Mouse (Mus musculus): Measurements from ENCODE around the gene Rfxap. TPM values are rescaled to one million over a fixed set of nuclear protein-coding genes. Genes with fewer than 3 reads are reported as not detected.

Gene Rfxap
- polyA plus RNA-seq, 1 experiment, result 14.3 TPM

- H3K9me3 ChIP-seq (replicated peaks; ENCODE audit: control insufficient read depth, insufficient read depth, low read length, poor library complexity, severe bottlenecking), result no peaks in the 10 kb centered on the region
- H3K36me3 ChIP-seq (ENCODE audit: control insufficient read depth, insufficient read depth, low read length, poor library complexity, severe bottlenecking), result no peaks in the 10 kb centered on the region
- TF ChIP-seq EP300 (IDR thresholded peaks at IDR 0.05; ENCODE audit: insufficient read depth, low read depth, low read length) (no peak), POLR2A (IDR thresholded peaks at IDR 0.05; ENCODE audit: insufficient read depth, low read length) (no peak), CTCF (IDR thresholded peaks at IDR 0.05; ENCODE audit: low read depth, low read length) (no peak)
- no peak overlapping the region for H3K9ac ChIP-seq (ENCODE audit: low read depth, poor library complexity, severe bottlenecking)
- H3K27ac ChIP-seq (ENCODE audit: insufficient read depth, low read length), result no peak overlapping the region
- H3K4me3 ChIP-seq (ENCODE audit: low read depth, low read length), result no peak overlapping the region
- H3K4me1 ChIP-seq (ENCODE audit: control insufficient read depth, insufficient read depth, low read length), result no peaks in the 10 kb centered on the region
- no peaks in the 10 kb centered on the region for H3K27me3 ChIP-seq (ENCODE audit: control insufficient read depth, insufficient read depth, low read length, poor library complexity, severe bottlenecking)
These were observed 50.1 kb downstream of the Rfxap start for GRCm38 (mm10) chr3:54757446-54757845.

- H3K27ac ChIP-seq (ENCODE audit: insufficient read depth, low read length), result no peak overlapping the region
- H3K9me3 ChIP-seq (replicated peaks; ENCODE audit: control insufficient read depth, insufficient read depth, low read length, poor library complexity, severe bottlenecking), result no peaks in the 10 kb centered on the region
- no peaks in the 10 kb centered on the region for H3K36me3 ChIP-seq (ENCODE audit: control insufficient read depth, insufficient read depth, low read length, poor library complexity, severe bottlenecking)
- TF ChIP-seq CTCF (IDR thresholded peaks at IDR 0.05; ENCODE audit: low read depth, low read length) (no peak), POLR2A (IDR thresholded peaks at IDR 0.05; ENCODE audit: insufficient read depth, low read length) (no peak), EP300 (IDR thresholded peaks at IDR 0.05; ENCODE audit: insufficient read depth, low read depth, low read length) (no peak)
- no peak overlapping the region for H3K9ac ChIP-seq (ENCODE audit: low read depth, poor library complexity, severe bottlenecking)
- no peaks in the 10 kb centered on the region for H3K4me1 ChIP-seq (ENCODE audit: control insufficient read depth, insufficient read depth, low read length)
- H3K27me3 ChIP-seq (ENCODE audit: control insufficient read depth, insufficient read depth, low read length, poor library complexity, severe bottlenecking), result no peaks in the 10 kb centered on the region
- no peak overlapping the region for H3K4me3 ChIP-seq (ENCODE audit: low read depth, low read length)
These were observed 51.5 kb downstream of the Rfxap start for GRCm38 (mm10) chr3:54756058-54756457.

GRCm38 (mm10) chr3:54755145-54756041 is 52.2 kb downstream of the Rfxap start, which contains the start of gene Smad9:
Smad9 (plus strand) TSS chr3:54755582.
- TF ChIP-seq POLR2A (IDR thresholded peaks at IDR 0.05; ENCODE audit: insufficient read depth, low read length), result no peak
- TF ChIP-seq EP300 (IDR thresholded peaks at IDR 0.05; ENCODE audit: insufficient read depth, low read depth, low read length), result no peak
- no peak for TF ChIP-seq CTCF (IDR thresholded peaks at IDR 0.05; ENCODE audit: low read depth, low read length)
- Histone ChIP-seq H3K27ac (ENCODE audit: insufficient read depth, low read length) (no peak within 1 kb of the TSS), H3K9ac (ENCODE audit: low read depth, poor library complexity, severe bottlenecking) (peak within 1 kb of the TSS; percentile 55)

GRCm38 (mm10) chr3:54753411-54753810 is 54.2 kb downstream of the Rfxap start:
- Histone ChIP-seq H3K27me3 (ENCODE audit: control insufficient read depth, insufficient read depth, low read length, poor library complexity, severe bottlenecking) (no peaks in the 10 kb centered on the region), H3K36me3 (ENCODE audit: control insufficient read depth, insufficient read depth, low read length, poor library complexity, severe bottlenecking) (peaks cover 7% of the 10 kb centered on the region), H3K9ac (ENCODE audit: low read depth, poor library complexity, severe bottlenecking) (no peak overlapping the region), H3K27ac (ENCODE audit: insufficient read depth, low read length) (no peak overlapping the region), H3K4me3 (ENCODE audit: low read depth, low read length) (no peak overlapping the region), H3K9me3 (replicated peaks; ENCODE audit: control insufficient read depth, insufficient read depth, low read length, poor library complexity, severe bottlenecking) (no peaks in the 10 kb centered on the region), H3K4me1 (ENCODE audit: control insufficient read depth, insufficient read depth, low read length) (no peaks in the 10 kb centered on the region)
- TF ChIP-seq EP300 (IDR thresholded peaks at IDR 0.05; ENCODE audit: insufficient read depth, low read depth, low read length) (no peak), POLR2A (IDR thresholded peaks at IDR 0.05; ENCODE audit: insufficient read depth, low read length) (no peak), CTCF (IDR thresholded peaks at IDR 0.05; ENCODE audit: low read depth, low read length) (no peak)

More at GRCm38 (mm10) chr3:54755145-54756041, 52.2 kb downstream of the Rfxap start, which contains the start of gene Smad9:
- Histone ChIP-seq H3K4me3 (ENCODE audit: low read depth, low read length) (peak within 1 kb of the TSS; percentile 71), H3K27me3 (ENCODE audit: control insufficient read depth, insufficient read depth, low read length, poor library complexity, severe bottlenecking) (no peaks in the 10 kb centered on the region), H3K9me3 (replicated peaks; ENCODE audit: control insufficient read depth, insufficient read depth, low read length, poor library complexity, severe bottlenecking) (no peaks in the 10 kb centered on the region), H3K36me3 (ENCODE audit: control insufficient read depth, insufficient read depth, low read length, poor library complexity, severe bottlenecking) (no peaks in the 10 kb centered on the region), H3K4me1 (ENCODE audit: control insufficient read depth, insufficient read depth, low read length) (no peaks in the 10 kb centered on the region)

Other genes starting within 250 kb of the Rfxap start
- gene Supt20, start 115.0 kb downstream of the Rfxap start, polyA plus RNA-seq (2011; ENCODE audit: insufficient read depth, insufficient read length, low read depth, missing spikeins), result 99.9 and 111 TPM in 2 replicates
- not detected in 2 replicates for gene Gm21958, start 93.4 kb downstream of the Rfxap start, polyA plus RNA-seq (2011; ENCODE audit: insufficient read depth, insufficient read length, low read depth, missing spikeins)
- gene Exosc8, start 72.4 kb downstream of the Rfxap start, polyA plus RNA-seq (2011; ENCODE audit: insufficient read depth, insufficient read length, low read depth, missing spikeins), result 200 and 214 TPM in 2 replicates
- gene Alg5, start 72.3 kb downstream of the Rfxap start, polyA plus RNA-seq (2011; ENCODE audit: insufficient read depth, insufficient read length, low read depth, missing spikeins), result 20.9 and 22.9 TPM in 2 replicates
- 0.17 TPM in 1 of 2 replicates, not detected in the other for gene Smad9, start 52.2 kb downstream of the Rfxap start, polyA plus RNA-seq (2011; ENCODE audit: insufficient read depth, insufficient read length, low read depth, missing spikeins)
- gene Sertm1, start 108.1 kb upstream of the Rfxap start, polyA plus RNA-seq (2011; ENCODE audit: insufficient read depth, insufficient read length, low read depth, missing spikeins), result 0.53 and 1.0 TPM in 2 replicates
- gene Ccna1, start 247.7 kb upstream of the Rfxap start, polyA plus RNA-seq (2011; ENCODE audit: insufficient read depth, insufficient read length, low read depth, missing spikeins), result 1.7 and 3.6 TPM in 2 replicates

Measured in ES-Bruce4 (cell line).